Mouse (Mus musculus) bone marrow, adult 2 months (tissue): ENCODE data around the gene Mlxip.

Experiments used
- CTCF ChIP-seq: fragments of 200-500 bp; IDR thresholded peaks from 2 replicates; pipeline ENCODE4 v1.5.1; 2011; ENCODE audit warnings: low read length, control low read depth; ENCODE audit not compliant: control insufficient read depth, insufficient read depth
- POLR2A ChIP-seq: fragments of 200-500 bp; IDR thresholded peaks from 2 replicates; pipeline ENCODE4 v1.6.1; 2011; ENCODE audit warnings: low read depth, mild to moderate bottlenecking, control low read depth, low read length, borderline replicate concordance; ENCODE audit not compliant: control insufficient read depth

DNA sequence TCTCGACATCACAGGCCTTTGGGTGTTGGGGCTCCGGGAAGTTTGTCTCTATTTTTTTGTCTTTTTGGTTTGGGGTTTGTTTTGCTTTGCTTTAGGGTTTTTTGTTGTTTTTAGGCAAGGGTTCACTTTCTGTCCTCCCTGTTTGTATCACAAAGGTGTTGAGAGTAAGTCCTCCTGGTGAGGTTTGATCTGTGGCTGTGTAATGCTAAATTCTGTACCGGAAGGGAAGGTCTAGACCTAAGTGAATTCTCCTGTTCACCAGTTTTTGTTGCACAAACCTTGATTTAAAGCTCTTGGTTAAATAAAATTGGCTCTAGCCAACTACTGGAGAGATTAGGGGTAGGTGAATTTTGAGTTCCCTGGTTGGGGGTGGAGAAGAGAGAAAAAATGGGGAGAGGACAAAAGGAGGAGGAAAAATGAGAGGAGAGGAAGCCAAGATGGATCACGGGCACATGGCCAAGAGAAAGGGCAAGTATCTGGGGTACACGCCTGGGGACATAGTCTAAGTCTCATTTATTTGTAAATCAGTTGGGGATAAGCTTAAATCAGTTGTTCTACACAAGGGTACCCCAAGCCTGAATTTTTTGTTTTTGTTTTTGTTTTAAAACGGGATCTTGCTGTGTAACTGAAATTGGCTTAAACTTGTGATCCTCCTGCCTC, 18.7 kb upstream of the Mlxip start:
- no peak for TF ChIP-seq CTCF
- TF ChIP-seq POLR2A: no peak
